Mouse (Mus musculus) megakaryocyte, embryonic 14.5 days (primary cell): ENCODE results near the gene Ttll11.

Experiments
- FLI1 ChIP-seq: IDR thresholded peaks from 2 replicates; pipeline ENCODE4 v1.6.1; 2012; ENCODE audit warnings: low read length, inconsistent platforms, mixed read lengths
- GATA1 ChIP-seq: IDR thresholded peaks from 3 replicates; pipeline ENCODE4 v1.6.1; 2012; ENCODE audit warnings: mixed read lengths, low read length, inconsistent platforms, borderline replicate concordance

DNA sequence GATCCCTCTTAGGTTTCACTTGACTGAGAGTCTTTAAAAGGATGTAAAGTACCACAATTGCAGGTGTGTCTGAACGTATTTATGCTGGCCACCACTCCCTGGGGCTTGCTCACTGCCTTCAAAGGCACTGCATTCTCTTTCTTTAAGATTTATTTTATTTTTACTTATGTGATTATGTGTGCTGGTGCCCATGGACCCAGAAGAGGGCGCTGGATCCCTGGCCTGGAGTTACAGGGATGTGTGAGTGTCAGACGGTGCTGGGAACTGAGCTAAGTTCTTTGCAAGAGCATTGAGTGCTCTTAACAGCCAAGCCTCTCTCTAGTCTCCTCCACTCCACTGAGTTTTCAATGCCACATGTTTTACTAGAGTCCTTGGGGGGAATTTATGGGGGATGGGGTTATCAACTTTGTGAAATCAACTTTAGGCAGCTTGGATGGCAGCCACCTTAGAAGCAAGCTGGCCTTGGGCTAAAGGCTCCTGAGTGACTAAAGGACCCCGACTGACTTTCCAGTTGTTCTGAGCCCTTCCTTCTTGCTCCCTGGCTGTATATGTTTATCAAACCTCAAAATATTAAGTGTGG lies 137.8 kb downstream of the Ttll11 start:
- TF ChIP-seq GATA1 (no peak), FLI1 (no peak)
